Mouse (Mus musculus): Measurements from ENCODE around the gene D330045A20Rik. TPM values are rescaled to one million over a fixed set of nuclear protein-coding genes. Genes with fewer than 3 reads are reported as not detected.

The D330045A20Rik gene
- polyA plus RNA-seq, 1 experiment from 2014 or later: 2.7 TPM

Other genes starting within 250 kb of the D330045A20Rik start
- not detected in 2 replicates for gene Trap1a, start 146.7 kb upstream of the D330045A20Rik start, polyA plus RNA-seq (2014; fragmentation: Nextera tagmentation; extraction: Ambion mirVana)
- gene Rnf128, start 82.9 kb downstream of the D330045A20Rik start, polyA plus RNA-seq (2014; fragmentation: Nextera tagmentation; extraction: Ambion mirVana): 27.7 and 31.3 TPM in 2 replicates
- 1.3 and 1.5 TPM in 2 replicates for gene Tbc1d8b, start 204.6 kb downstream of the D330045A20Rik start, polyA plus RNA-seq (2014; fragmentation: Nextera tagmentation; extraction: Ambion mirVana)
- 0.34 TPM in 1 of 2 replicates, not detected in the other for gene Gm15013, start 234.1 kb downstream of the D330045A20Rik start, polyA plus RNA-seq (2014; fragmentation: Nextera tagmentation; extraction: Ambion mirVana)

All from kidney, embryonic 14.5 days (tissue).